Mouse (Mus musculus) cerebellum, postnatal 14 days (tissue): ENCODE results near the gene Adcy6.
"Not testable (repeated sequence)": the region's sequence is repeated elsewhere in the genome, so short reads cannot be mapped to it uniquely, and the experiment has no call there.

Source experiments
- DNase-seq, 2 experiments: peaks; one replicate each; pipeline ENCODE4 v3.0.0; 2021; ENCODE audit warnings: mixed read lengths in 2 of 2

The Adcy6 gene

GRCm38 (mm10) chr15:98601832-98602190, 8.1 kb downstream of the Adcy6 start:
- DNase-seq, result no peak

GRCm38 (mm10) chr15:98600036-98600709, 9.7 kb downstream of the Adcy6 start:
- DNase-seq, result no peak

DNA sequence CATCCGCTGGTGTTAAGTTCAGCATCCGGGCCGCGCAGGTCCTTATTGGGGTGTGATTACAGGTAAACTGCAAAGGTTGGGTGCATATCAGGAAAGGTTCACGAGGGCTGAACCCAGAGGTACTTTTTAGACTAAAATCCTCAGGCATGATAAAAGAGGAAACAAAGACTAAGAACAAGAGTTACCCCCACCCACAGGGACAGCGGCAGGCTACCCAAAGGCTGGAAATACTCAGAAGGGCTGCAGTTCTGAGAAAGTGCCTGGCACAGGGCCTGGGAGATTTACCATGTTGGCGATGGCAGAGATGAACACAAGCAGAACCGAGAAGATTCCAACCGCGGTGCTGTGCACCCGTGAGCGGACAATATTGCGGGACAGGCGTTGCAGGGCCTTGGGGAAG, 13.3 kb downstream of the Adcy6 start:
- no peak for DNase-seq

- DNase-seq, result no peak
These were observed 14.8 kb downstream of the Adcy6 start for GRCm38 (mm10) chr15:98595049-98595448.

DNA sequence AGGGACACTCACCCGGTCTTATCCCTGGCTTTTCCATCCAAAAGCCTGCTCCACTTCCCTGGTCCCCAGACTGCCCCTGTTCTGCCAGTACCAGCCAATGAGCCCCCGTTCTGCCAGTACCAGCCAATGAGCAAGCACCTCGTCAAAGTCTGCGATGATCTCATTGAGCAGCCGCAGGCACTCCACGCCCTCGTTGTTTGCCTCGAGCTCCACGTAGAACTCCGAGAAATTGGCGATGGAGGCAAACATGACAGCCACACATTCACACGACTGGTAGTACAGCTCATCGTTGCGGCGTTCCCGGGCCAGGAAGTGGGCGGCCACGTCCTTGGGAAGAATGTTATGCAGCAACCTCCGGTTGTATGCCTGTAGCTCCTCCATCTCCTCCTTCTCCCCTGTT, 15.7 kb downstream of the Adcy6 start:
- no peak for DNase-seq

GRCm38 (mm10) chr15:98591396-98591795, 18.5 kb downstream of the Adcy6 start:
- DNase-seq, result no peak

- no peak for DNase-seq
These were observed 20.1 kb downstream of the Adcy6 start for GRCm38 (mm10) chr15:98589640-98590336.

DNA sequence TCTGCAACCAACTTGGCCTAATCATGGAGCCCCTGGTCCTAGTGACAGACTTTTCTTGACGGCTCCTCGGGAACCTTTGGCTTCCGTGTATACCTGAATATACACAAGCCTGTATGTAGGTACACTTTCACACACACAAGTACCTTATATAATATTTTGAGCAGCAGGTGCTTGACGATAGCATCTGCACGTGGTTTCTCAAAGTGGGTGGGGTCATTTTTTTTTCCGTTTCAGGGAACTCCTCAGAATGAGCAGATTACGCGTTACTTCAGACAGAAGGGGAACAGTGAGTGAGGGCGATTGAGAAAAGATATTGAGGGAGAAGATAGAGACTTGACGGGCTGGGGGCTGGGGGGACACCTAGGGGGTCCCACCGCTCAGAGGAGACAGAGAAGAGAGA, 22.1 kb downstream of the Adcy6 start:
- DNase-seq, result no peak

GRCm38 (mm10) chr15:98586141-98586540, 23.7 kb downstream of the Adcy6 start:
- DNase-seq, result not testable (repeated sequence)

- no peak for DNase-seq
These were observed 24.5 kb downstream of the Adcy6 start for GRCm38 (mm10) chr15:98585421-98585820.

- no peak for DNase-seq
These were observed 26.9 kb downstream of the Adcy6 start for GRCm38 (mm10) chr15:98582996-98583395.

DNA sequence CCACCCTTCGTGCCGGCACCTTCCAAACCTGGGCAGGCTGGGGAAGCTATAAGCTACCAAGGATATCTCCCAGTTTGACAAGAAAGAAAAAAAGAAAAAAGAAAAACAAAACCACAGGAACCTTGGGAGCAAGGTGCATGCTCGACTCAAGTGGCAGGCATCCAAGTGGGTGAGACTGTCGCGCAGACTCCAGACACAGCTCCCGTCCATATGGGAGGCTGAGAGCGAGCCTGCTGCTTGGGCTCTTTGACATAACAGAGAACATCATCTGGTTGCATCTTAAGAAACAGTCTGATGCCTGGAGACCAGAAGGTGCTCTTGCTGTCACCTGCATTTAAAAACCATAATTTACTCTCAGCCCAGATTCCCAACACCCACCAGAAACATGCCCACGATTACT, 27.5 kb downstream of the Adcy6 start:
- DNase-seq, result peak; percentile 26 to 37

GRCm38 (mm10) chr15:98579795-98580464, 29.9 kb downstream of the Adcy6 start:
- DNase-seq, result peak; percentile 89 to 91

DNA sequence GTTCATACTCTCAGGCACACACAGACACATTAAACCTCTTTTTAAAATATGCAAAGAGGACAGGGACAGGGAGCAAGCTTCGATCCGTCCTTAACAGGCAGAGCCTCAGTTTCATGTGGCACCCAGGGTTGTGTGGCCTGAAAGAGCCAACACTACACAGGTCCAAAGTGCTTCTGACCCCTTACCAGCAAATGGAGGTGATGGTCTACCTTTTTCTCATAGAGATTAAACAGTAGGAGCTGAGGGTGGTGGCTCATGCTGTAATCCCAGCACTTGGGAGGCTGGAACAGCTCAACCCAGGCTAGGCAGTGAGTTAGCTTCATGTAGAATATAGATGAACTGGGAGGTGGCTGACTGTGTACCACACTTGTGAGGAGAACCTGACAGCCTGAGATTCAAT, 30.6 kb downstream of the Adcy6 start:
- no peak for DNase-seq

DNA sequence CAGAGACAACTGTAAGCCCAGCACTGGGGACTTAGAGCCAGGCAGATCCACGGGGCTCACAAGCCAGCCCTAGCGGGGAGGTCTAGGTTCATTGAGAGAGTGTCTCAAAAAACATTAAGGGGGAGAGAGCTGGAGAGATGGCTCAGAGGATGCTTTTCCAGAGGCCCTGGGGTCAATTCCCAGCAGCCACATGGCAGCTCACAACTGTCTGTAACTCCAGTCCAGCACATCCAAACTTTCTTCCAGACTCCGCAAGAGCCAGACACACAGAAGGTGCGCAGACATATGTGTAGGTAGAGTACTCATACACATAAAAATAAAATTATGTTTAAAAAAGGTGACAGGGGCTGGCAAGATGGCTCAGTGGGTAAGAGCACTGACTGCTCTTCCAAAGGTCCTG, 36.6 kb downstream of the Adcy6 start:
- DNase-seq, result no peak

GRCm38 (mm10) chr15:98570873-98571538, 38.9 kb downstream of the Adcy6 start, which contains the start of the genes Ccnt1 and 4930415O20Rik:
Gene Ccnt1, minus strand, starts transcription at chr15:98570923.
Gene 4930415O20Rik, plus strand, starts transcription at chr15:98571004.
- DNase-seq, result no peak

GRCm38 (mm10) chr15:98569795-98570365, 40.0 kb downstream of the Adcy6 start:
- peak in 1 of 2 experiments; percentile 30 for DNase-seq

DNA sequence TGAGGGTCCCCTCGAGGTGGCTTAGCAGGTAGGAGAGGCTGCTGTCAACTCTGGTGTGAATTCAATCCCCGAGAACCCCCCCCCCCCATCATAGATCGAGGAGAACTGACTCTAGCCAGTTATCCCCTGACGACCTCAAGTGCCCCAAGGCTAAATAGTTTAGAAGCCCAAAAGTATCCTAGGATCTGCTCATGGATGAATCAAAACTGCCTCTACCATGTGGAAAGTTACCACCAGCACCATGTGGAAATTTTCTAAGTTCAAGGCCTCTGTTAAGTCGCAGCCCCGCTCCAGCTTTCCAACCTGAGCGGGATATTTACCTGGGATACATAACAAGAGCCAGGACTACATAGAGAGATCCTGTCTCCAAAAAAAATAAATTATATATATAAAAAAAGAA, 40.7 kb downstream of the Adcy6 start:
- DNase-seq, result no peak

- DNase-seq, result peak; percentile 31 to 39
These were observed 41.4 kb downstream of the Adcy6 start for GRCm38 (mm10) chr15:98568256-98569033.

DNA sequence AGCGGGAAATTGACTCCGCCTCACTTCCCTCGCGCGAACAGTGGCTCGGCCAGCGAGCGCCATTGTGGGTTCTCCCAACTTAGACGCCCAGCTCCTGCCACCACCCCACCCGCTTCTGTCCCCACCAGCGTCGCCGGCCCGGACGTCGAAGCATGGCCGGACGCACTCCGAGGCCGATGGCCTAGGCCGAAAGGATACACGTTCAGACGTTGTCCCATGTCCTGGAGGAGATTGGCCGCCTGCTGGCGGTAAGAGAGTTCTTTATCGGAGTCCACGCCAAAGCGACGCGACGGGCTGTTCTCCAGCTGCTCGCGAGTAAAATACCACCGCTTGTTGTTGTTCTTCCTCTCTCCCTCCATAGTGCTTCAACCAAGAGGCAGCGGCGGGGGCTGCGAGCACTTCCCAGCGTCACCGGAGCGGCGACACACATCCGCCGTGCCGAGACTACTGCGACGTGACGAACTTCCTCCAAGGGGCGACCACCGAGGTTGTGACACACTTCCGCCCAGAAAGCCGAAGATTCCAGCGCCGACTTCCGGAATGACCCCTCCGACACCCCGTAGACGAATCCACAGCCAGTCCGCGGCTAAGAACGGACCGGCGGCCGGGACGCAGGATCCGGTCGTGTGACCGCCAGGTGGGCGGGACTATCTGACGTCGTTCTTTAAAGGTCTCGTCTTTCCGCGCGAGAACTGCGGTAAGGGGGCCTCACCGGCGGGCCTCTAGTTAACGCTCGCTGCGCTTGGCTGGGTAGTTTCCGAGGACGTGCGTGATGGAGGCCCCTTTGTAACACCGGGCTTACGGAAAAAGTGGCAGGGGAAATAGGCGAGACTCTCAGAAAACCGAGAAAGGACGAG, 42.4 kb downstream of the Adcy6 start:
- DNase-seq, result peak; percentile 99 to 100

DNA sequence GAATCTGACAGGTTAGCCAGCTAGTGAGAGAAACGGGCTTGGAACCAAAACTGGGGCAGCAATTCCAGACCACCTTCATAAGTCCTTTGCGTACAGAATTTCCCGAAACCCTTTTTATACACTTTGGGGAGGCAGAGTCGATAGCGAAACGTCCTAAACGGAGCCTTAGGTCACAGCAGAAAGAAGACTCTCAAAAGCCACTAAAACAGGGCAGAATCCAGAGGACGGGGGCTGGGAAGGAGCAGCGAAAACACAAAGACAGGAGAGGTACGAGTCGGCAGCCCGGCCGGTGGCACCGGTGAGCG, 43.0 kb downstream of the Adcy6 start:
- no peak for DNase-seq
